8 mouse cellular contexts compared by ENCODE assay signal in genomic region chr7:105568583-105568982, GRCm38 (mm10). TPM values are rescaled to one million over a fixed set of nuclear protein-coding genes. Genes with fewer than 3 reads are reported as not detected.
DNase-seq lines count a peak whose midpoint lies in the region; ATAC-seq and TF ChIP-seq lines count a peak whose summit lies in the region.
"Had no signal": no experiment of that assay in that cellular context is flagged by ENCODE, and none has a peak within 500 bp of the region (broad histone marks: within the 10 kb centered on the region; RNA-seq: fewer than 3 reads in every experiment).

No protein-coding gene starts in this region.

- H3K4me1 ChIP-seq in hindbrain, embryonic 12.5 days, result peaks cover 33% of the 10 kb centered on the region
- H3K4me1 ChIP-seq in midbrain, postnatal 0 days (ENCODE audit: insufficient read depth, low read length), result peaks cover 21% of the 10 kb centered on the region
- no peaks in the 10 kb centered on the region for H3K4me1 ChIP-seq in liver, embryonic 11.5 days (replicated peaks; ENCODE audit: control insufficient read depth, insufficient read depth, low read length)
- no peaks in the 10 kb centered on the region for H3K4me1 ChIP-seq in kidney, adult 2 months (ENCODE audit: control insufficient read depth, insufficient read depth, low read length)

- DNase-seq in brain, embryonic 18.5 days (ENCODE audit: low read depth, low spot score), result peak; percentile 16
- DNase-seq in cerebellum, adult 9-10 months, result peak; percentile 78
- peak; percentile 79 for DNase-seq in midbrain, postnatal 0 days (ENCODE audit: low spot score)
- DNase-seq in gastrocnemius, adult 8-10 months (ENCODE audit: low spot score in 2 of 2), result no peak
- no peak for DNase-seq in liver, embryonic 11.5 days (ENCODE audit: low spot score)
- no peak for DNase-seq in kidney, adult 2 months

- no peak for TF ChIP-seq CTCF in midbrain, postnatal 0 days (IDR thresholded peaks at IDR 0.05)
- no peak for TF ChIP-seq CTCF in kidney, adult 2 months (conservative IDR thresholded peaks at IDR 0.05; ENCODE audit: insufficient read depth, insufficient read length, low read depth, low read length)

- no peak for TF ChIP-seq POLR2A in kidney, adult 2 months (IDR thresholded peaks at IDR 0.05; ENCODE audit: low read depth, low read length)

- peak; percentile 74 for ATAC-seq in hindbrain, embryonic 12.5 days (ENCODE audit: low FRiP score)
- ATAC-seq in midbrain, postnatal 0 days (ENCODE audit: low FRiP score), result peak; percentile 70
- no peak for ATAC-seq in liver, embryonic 11.5 days (replicated peaks; ENCODE audit: low FRiP score)

- H3K27me3 ChIP-seq in hindbrain, embryonic 12.5 days, result no peaks in the 10 kb centered on the region
- no peaks in the 10 kb centered on the region for H3K27me3 ChIP-seq in midbrain, postnatal 0 days (ENCODE audit: insufficient read depth, low read length)
- no peaks in the 10 kb centered on the region for H3K27me3 ChIP-seq in liver, embryonic 11.5 days (replicated peaks; ENCODE audit: control insufficient read depth, insufficient read depth, low read length)
- no peaks in the 10 kb centered on the region for H3K27me3 ChIP-seq in kidney, adult 2 months (replicated peaks; ENCODE audit: control insufficient read depth, insufficient read depth, low read length)

- H3K36me3 ChIP-seq in hindbrain, embryonic 12.5 days, result peaks cover 53% of the 10 kb centered on the region
- peaks cover 49% of the 10 kb centered on the region for H3K36me3 ChIP-seq in midbrain, postnatal 0 days (ENCODE audit: insufficient read depth, low read length)
- no peaks in the 10 kb centered on the region for H3K36me3 ChIP-seq in liver, embryonic 11.5 days (ENCODE audit: control insufficient read depth, insufficient read depth, low read length)
- H3K36me3 ChIP-seq in kidney, adult 2 months (ENCODE audit: control insufficient read depth, insufficient read depth, low read length), result no peaks in the 10 kb centered on the region

- H3K27ac ChIP-seq in hindbrain, embryonic 12.5 days, result peak overlapping the region; percentile 90
- H3K27ac ChIP-seq in midbrain, postnatal 0 days (ENCODE audit: low read depth, low read length), result peak overlapping the region; percentile 85
- H3K27ac ChIP-seq in liver, embryonic 11.5 days (ENCODE audit: low read depth, low read length), result no peak overlapping the region
- no peak overlapping the region for H3K27ac ChIP-seq in kidney, adult 2 months (ENCODE audit: insufficient read depth, low read depth, low read length)

- peak overlapping the region; percentile 21 for H3K4me3 ChIP-seq in hindbrain, embryonic 12.5 days
- peak overlapping the region; percentile 34 for H3K4me3 ChIP-seq in midbrain, postnatal 0 days (ENCODE audit: low read depth, low read length)
- H3K4me3 ChIP-seq in liver, embryonic 11.5 days (ENCODE audit: low read depth, low read length), result no peak overlapping the region
- no peak overlapping the region for H3K4me3 ChIP-seq in kidney, adult 2 months (ENCODE audit: insufficient read depth, low read depth, low read length)

- WGBS in hindbrain, embryonic 12.5 days, result 12% methylated on average over 7 of the region's 7 CpGs
- WGBS in midbrain, postnatal 0 days, result 2% methylated on average over 7 of the region's 7 CpGs
- 29% methylated on average over 7 of the region's 7 CpGs for WGBS in liver, embryonic 11.5 days
- 61% methylated on average over 7 of the region's 7 CpGs for WGBS in kidney, adult 2 months

- peak overlapping the region; percentile 47 for H3K9ac ChIP-seq in hindbrain, embryonic 12.5 days
- peak overlapping the region; percentile 67 for H3K9ac ChIP-seq in midbrain, postnatal 0 days (replicated peaks; ENCODE audit: low read length, poor library complexity, severe bottlenecking)
- no peak overlapping the region for H3K9ac ChIP-seq in liver, embryonic 11.5 days (ENCODE audit: low read depth, low read length)

- H3K9me3 ChIP-seq in hindbrain, embryonic 12.5 days (replicated peaks), result no peaks in the 10 kb centered on the region
- no peaks in the 10 kb centered on the region for H3K9me3 ChIP-seq in midbrain, postnatal 0 days (ENCODE audit: low read length)
- H3K9me3 ChIP-seq in liver, embryonic 11.5 days (ENCODE audit: control insufficient read depth, low read length), result no peaks in the 10 kb centered on the region

- H3K4me2 ChIP-seq in hindbrain, embryonic 12.5 days (replicated peaks), result peak overlapping the region; percentile 48
- peak overlapping the region; percentile 72 for H3K4me2 ChIP-seq in midbrain, postnatal 0 days (ENCODE audit: low read depth, low read length, poor library complexity, severe bottlenecking)
- no peak overlapping the region for H3K4me2 ChIP-seq in liver, embryonic 11.5 days

RNA-seq across cellular contexts. Expression of gene Apbb1, which starts 12.9 kb away (rescaled TPM):
- polyA plus RNA-seq in hindbrain, embryonic 12.5 days (2016; fragmentation: Nextera tagmentation; extraction: Ambion mirVana), result 165 and 170 TPM in 2 replicates
- total RNA-seq in midbrain, postnatal 0 days (2014; rRNA removed), result 391 and 571 TPM in 2 replicates
- 341 and 372 TPM in 2 replicates for polyA plus RNA-seq in midbrain, postnatal 0 days (2015; fragmentation: Nextera tagmentation; extraction: Ambion mirVana)
- total RNA-seq in gastrocnemius, adult 8-10 months (2022), result 1 to 10 TPM; 4.7 to 8.0 (median 6.8) TPM
- polyA plus RNA-seq in liver, embryonic 11.5 days (2014; fragmentation: Nextera tagmentation; extraction: Ambion mirVana), result 17.1 and 18.7 TPM in 2 replicates
- 35.4 and 46.2 TPM in 2 replicates for polyA plus RNA-seq in kidney, adult 2 months (2012; rRNA removed)

RNA-seq across cellular contexts. Expression of gene Smpd1, which starts 14.4 kb away (rescaled TPM):
- 56.2 and 57.7 TPM in 2 replicates for polyA plus RNA-seq in hindbrain, embryonic 12.5 days (2016; fragmentation: Nextera tagmentation; extraction: Ambion mirVana)
- total RNA-seq in midbrain, postnatal 0 days (2014; rRNA removed), result 162 and 182 TPM in 2 replicates
- polyA plus RNA-seq in midbrain, postnatal 0 days (2015; fragmentation: Nextera tagmentation; extraction: Ambion mirVana), result 115 and 127 TPM in 2 replicates
- 10 to 100 TPM; 47.6 to 60.6 (median 56.7) TPM for total RNA-seq in gastrocnemius, adult 8-10 months (2022)
- 33.6 and 40.8 TPM in 2 replicates for polyA plus RNA-seq in liver, embryonic 11.5 days (2014; fragmentation: Nextera tagmentation; extraction: Ambion mirVana)
- 109 and 144 TPM in 2 replicates for polyA plus RNA-seq in kidney, adult 2 months (2012; rRNA removed)

RNA-seq across cellular contexts. Expression of gene Hpx, which starts 31.4 kb away (rescaled TPM):
- polyA plus RNA-seq in hindbrain, embryonic 12.5 days (2016; fragmentation: Nextera tagmentation; extraction: Ambion mirVana), result 0.21 and 0.27 TPM in 2 replicates
- total RNA-seq in midbrain, postnatal 0 days (2014; rRNA removed), result not detected in 2 replicates
- 0.20 TPM in 1 of 2 replicates, not detected in the other for polyA plus RNA-seq in midbrain, postnatal 0 days (2015; fragmentation: Nextera tagmentation; extraction: Ambion mirVana)
- under 1 TPM in 1 of 4 experiments, not detected in 3; 0.64 TPM for total RNA-seq in gastrocnemius, adult 8-10 months (2022)
- polyA plus RNA-seq in liver, embryonic 11.5 days (2014; fragmentation: Nextera tagmentation; extraction: Ambion mirVana), result 66.3 TPM in 2 replicates
- polyA plus RNA-seq in kidney, adult 2 months (2012; rRNA removed), result 0.34 and 0.61 TPM in 2 replicates
- total RNA-seq: neutrophil, adult 5-6 weeks had no signal

Comparison
In these comparisons a context has a peak if more than half of its experiments do, and no peak if none do; other contexts are left out.
1. DNase-seq: peak in brain, embryonic 18.5 days (single experiment), cerebellum, adult 9-10 months (single experiment) and midbrain, postnatal 0 days (single experiment); none in gastrocnemius, adult 8-10 months (0 of 2), liver, embryonic 11.5 days (single experiment) and kidney, adult 2 months (single experiment).
2. H3K27ac ChIP-seq: peak in hindbrain, embryonic 12.5 days (single experiment) and midbrain, postnatal 0 days (single experiment); none in liver, embryonic 11.5 days (single experiment) and kidney, adult 2 months (single experiment).
3. H3K4me3 ChIP-seq: peak in hindbrain, embryonic 12.5 days (single experiment) and midbrain, postnatal 0 days (single experiment); none in liver, embryonic 11.5 days (single experiment) and kidney, adult 2 months (single experiment).
4. RNA of gene Hpx, which starts 31.4 kb away (polyA plus RNA-seq): 66.3 TPM in liver, embryonic 11.5 days; 0.34 to 0.61 TPM in kidney, adult 2 months, 0.21 to 0.27 TPM in hindbrain, embryonic 12.5 days and 0.20 TPM in midbrain, postnatal 0 days; every median in the first group is over 10 times any median in the second.